Mouse (Mus musculus) B cell, adult 2 months (primary cell): Measurements from ENCODE around the gene 1190005I06Rik.
A peak's percentile ranks its signal among the peaks of the same experiment; 100 is the strongest.

Source experiments
- DNase-seq, 2 experiments: peaks; one replicate each; pipeline ENCODE4 v3.0.0; 2022

The 1190005I06Rik gene

DNA sequence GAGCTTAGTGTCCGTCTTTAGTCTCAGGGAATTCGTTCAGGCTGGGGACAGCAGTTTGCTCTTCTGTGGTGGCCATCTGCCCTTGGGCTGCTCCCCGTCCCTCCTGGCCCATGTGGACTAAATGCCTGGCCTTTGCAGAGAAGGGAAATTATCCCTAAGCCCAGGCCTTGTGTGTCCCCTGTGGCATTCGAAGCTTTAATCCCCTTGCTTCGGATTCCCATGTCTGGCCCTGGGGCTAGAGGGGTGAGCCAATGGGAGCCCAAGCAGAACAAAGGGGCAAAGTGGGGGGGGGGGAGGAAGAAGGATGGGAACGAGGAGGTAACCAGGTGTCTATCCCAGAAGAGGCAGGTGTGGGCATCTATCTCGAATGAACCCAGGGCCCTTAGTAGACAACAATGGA, at the start of gene 1190005I06Rik:
TSS of gene 1190005I06Rik (minus strand) at position 101 of the 400 bp plus-strand sequence.
- no peak for DNase-seq

DNA sequence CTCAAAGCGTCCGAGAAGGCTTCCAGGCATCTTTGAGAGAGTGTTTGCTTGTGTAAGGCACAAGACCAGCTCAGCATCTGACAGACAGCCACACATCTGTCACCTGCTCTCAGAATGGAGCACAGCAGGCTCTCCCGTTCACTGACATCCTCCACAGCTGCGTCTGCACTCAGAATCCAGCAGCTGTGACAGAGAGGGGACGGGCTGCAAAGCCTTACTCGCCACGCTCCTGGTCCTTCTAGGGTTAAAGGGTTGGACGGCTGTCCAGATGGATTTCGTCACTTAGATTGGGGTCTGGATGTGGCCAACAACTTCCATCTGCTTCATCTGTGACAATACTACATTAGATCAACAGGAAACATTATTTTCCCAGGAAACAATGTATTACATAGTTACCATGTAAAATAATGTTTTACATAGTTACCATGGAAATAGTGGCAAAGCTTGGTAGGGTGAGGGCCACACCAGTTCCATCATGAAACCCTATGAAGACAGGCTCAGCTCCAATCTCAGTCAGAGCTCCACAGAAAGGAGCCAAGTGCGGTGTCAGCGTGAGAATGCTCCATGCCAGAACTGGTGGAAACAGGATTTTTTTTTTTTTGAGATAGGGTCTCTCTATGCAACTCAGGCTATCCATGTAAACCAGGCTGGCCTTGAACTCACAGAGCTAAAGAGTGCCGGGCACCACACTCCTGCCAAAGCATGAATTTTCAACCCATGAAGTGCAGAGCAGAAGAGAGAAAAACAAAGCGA, 49.1 kb upstream of the 1190005I06Rik start:
- no peak for DNase-seq

DNA sequence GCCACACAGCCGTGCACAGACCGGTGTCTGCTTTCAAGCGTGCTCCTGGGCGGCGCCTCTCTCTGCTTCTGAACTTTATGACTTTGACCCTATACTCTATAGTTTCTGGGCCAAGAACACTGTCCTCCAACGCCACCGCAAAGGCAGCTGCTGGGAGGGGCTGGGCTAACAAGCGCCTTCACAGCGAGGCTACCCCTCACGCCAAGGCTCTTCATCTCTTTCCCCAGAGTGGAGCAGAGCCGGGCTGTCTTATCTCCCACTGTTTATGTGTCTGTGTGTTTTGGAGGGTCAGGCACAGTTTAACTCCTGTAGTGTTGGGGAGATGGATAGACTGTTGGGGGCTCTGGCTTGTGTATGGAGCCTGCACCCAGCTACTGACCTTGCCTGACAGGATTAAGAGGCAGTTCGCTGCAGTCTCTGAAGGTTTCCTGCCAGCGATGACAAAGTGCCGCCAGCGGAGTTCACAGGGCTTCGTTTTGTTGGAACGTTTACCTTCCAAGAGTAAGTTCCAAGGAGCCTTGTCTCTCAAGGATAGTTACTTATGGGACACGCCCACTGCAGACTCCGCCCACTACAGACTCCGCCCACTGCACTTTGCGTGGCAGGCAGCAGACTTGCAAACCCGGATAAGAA, 46.5 kb upstream of the 1190005I06Rik start:
- peak; percentile 51 to 57 for DNase-seq

DNA sequence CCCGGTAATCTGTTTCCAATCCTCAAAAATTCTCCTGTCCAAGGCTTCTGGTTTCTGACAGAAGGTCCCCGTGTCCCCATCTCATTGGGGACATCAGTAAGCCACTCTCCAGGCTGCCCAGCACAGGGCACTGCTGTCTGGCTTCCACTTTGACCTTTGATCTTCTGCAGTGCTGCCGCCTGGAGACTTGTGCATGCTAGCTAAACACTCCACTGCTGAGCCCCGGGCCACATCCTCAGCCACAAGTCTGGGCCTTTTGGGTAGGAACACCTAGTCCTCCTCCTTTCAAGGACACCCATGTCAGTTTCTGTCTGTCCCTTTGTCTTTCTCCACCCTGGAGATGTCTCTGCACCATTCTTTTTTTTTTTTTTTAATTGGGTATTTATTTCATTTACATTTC, 45.5 kb upstream of the 1190005I06Rik start:
- DNase-seq = no peak

DNA sequence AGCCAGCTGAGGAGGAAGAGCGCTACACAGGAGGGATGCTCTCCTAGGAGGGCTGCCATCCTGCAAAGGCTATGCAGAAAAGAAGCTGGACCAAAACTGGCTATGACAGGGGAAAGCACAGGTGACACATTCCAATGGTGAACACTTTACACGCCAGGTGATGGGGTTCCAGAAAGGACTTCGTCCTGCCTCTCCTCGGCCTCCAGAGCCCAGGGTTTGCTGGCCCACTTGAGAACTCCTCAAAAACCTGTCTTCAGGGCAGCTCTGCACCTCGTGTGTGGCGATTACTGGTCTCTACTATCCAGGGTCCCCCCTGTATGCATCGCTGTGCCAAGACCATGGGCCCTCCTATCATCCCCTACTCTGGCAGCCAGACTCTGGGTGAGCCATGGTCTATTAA, 41.1 kb upstream of the 1190005I06Rik start:
- DNase-seq = no peak

DNA sequence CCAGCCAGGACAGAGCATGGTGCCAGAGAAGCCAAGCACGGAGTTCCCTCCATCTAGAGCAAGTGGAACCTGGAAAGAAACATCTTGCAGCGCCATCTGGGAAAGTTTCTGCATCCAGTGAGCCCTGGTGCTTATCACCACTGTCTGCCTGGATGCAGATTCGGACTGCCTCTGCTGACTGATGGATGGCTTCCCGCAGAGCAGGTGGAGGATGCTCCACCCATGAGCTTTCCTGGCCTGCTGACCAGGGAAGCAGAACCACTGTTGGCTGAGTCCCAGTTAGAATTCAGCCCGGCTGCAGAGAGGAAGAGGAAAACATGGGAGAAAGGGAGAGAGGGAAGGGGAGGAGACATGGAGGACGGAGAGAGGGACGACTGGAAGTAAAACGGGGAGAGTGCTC, 40.4 kb upstream of the 1190005I06Rik start:
- no peak for DNase-seq

DNA sequence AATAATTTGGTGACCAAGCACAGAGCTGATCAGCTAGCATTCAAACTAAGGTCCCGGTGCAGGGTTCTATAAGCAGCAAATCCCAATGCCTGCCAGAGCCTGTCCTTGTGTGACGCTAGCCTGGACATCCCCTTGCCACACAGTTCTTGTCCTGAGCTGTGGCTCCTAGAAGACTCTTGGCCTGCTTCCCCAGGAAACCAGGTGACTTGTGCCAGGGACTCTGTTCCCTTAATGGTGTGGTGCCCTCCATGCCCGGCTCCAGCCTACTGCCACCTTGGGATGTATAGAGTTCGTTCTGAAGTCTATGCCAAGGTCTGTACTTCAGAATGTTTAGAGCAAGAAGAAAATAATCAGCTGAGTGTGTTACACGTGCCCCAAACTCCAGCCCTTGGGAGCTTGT, 39.1 kb upstream of the 1190005I06Rik start:
- DNase-seq = no peak

DNA sequence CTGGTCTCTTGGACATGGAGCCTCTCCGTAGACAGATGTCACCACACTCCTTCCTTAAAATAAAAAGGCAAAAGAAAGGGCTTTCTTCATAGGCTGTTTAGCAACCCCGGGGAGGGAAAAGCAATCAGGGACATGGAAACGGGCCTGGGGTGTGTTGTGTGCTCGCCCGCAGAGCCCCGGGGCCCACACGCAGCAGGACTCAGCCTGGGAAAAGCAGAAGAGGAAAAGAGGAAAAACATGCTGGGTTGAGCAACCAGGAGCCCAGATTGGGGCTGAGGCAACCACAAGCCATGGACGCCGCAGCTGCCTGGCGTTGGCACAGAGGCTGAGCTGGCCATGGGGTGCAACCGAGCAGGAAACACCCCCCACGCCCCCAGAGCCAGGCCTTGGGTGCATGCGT, 38.6 kb upstream of the 1190005I06Rik start:
- DNase-seq = peak in 1 of 2 experiments; percentile 34

DNA sequence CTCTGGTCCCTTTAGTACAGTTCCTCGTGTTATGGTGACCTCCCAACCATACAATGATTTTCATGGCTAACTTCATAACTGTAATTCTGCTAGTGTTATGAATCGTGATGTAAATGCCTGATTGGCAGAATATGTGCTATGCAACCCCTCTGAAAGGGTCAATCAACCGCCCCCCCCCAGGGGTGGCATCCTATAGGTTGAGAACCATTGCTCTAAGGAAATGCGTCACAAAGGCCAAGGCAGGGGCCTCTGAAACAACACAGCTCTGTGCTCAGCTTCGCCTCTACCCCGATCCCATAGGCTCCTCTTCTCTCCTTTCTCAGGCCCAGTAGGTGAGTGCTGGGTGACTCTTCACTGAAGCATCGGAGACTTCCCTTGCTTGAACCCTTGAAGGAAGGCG, 38.2 kb upstream of the 1190005I06Rik start:
- no peak for DNase-seq

DNA sequence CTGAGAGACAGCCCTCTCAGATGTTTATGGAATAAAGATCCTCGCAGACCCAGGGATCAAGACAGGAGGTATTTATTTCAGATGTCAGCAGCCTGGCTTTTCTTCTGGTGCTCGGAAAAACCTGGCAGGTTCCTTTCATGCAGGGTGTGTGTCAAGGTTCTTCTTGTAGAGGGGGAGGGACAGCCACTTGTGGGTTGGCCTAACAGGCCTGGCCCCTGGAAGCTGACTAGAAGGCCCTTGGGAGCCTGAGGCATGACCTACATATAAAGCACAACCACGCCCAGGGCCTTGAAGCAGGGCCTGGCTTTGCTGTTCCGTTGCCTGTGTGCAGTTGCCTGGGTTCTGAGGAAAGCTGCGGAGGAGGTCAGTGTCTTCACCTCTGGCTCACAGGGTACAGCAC, 37.7 kb upstream of the 1190005I06Rik start:
- DNase-seq = no peak

DNA sequence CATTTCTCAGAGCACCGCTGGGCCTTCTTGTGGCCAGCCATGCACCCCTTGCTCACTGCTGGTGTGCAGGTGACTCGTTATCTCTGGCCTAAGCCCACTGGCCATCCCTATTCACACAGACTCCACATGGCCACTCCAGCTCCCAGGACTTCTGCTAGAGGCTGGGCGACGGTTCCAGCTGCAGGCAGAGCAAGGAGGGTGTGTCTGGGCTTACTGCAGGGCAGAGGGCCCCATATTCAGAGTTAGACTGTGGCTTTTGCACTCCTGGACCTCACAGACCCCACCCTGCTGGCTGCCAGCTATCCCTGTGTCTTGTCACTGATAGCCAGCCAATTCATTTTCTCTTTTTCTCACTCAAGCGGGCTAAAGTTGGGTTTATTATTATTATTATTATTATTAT, 36.6 kb upstream of the 1190005I06Rik start:
- no peak for DNase-seq

DNA sequence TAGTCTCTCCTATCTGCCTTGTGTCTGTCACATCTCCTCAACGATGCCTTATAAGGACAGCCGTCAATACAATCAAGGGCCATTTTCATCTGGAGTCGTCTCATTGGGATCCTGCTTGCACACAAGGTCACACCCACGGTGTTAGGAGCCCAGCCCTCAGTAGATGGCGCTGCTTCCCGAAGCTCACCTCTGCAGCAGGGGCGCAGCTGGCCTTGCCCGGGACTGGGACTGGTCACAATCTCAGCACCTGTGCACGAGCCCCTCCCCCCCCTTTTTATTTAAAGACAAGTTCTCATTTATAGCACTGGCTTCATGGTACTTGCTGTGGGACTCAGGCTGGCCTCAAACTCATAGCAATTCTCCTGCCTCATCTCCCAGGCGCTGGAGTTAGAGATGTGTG, 36.2 kb upstream of the 1190005I06Rik start:
- DNase-seq = peak; percentile 87 to 88

DNA sequence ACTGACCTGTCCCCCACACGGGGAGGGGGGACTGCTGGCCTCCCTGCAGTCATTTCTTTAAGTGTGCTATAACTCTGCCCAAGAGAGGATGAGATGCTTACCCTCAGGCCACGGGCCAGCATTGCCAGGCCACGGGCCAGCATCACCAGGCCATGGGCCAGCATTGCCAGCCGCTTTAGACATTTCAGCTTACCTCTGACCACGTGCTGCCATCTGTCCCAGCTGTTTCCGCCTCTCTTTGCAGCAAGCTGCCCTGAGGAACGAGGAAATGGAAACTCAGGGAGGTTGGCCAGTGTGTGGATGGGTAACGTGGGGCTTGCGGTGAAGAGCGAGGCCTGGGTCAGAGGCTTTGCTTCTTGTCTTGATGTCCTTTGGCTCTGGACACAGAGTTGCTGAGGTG, 33.7 kb upstream of the 1190005I06Rik start:
- DNase-seq = no peak

DNA sequence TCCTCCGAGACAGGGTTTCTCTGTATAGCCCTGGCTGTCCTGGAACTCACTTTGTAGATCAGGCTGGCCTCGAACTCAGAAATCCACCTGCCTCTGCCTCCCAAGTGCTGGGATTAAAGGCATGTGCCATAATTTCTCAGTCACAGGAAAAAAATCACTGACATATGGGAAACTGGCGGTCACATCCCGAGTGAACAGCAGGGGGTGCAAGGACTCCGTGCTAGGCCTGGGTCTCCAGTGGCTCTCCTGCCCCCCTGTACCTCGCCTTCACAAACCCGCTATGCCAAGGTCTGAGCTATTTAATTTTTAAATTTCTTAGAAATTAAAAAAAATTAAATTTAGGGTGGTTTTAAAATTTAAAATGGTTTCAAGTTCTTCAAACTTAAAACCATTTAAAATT, 33.0 kb upstream of the 1190005I06Rik start:
- peak; percentile 77 for DNase-seq

DNA sequence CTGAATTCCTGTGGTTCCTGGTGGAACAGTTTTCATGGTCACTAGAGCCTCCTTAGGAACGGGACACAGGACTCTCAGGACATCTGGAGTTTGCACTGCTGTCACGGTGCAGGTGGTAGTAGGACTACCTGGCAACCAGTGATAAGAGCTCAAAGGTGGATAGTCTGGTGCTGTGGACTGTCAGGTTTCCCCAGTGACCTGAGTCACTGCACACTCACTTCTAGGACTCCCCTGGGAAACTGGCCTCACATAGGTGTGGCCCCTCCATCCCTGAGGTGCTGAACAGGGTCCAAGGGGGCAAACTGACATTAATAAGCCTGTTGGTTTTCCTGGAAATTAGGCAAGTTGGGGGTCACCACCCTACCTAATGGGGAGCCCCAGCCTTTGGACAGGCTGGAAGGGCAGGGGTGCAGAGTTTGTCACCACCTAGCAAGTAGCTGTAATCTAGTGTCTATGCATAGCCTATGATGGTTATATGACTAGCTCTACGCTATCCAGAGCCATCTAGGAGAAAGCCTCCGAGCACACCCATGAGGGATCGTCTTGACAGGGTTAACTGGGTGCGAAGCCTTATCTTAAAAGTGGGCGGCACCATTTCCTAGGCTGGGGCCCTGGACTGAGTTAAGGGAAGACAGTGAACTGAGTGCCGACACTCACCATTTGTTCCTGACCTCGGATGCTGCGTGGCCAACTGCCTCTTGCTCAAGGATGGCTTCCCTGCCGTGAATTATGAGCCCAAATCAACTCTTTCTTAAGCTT, 32.4 kb upstream of the 1190005I06Rik start:
- no peak for DNase-seq

DNA sequence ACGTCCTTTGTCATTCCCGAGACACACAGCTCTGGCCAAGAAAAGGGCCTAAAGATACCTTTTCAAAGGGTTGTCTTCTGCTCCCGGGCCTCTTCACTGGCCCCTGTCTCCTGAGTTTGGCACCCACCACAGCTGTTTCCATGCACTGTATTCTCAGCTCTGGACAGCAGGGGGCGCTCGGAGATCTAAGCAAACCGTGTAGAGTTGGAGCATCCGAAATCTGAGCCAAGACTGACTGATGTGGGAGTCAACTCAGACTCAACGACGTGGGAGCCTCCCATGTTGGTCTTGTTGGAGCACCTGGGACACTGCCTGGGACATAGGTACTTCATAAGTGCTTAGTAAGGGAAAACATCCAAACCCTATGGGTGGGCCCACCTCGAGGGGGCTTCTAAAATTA, 31.0 kb upstream of the 1190005I06Rik start:
- peak; percentile 92 to 93 for DNase-seq

DNA sequence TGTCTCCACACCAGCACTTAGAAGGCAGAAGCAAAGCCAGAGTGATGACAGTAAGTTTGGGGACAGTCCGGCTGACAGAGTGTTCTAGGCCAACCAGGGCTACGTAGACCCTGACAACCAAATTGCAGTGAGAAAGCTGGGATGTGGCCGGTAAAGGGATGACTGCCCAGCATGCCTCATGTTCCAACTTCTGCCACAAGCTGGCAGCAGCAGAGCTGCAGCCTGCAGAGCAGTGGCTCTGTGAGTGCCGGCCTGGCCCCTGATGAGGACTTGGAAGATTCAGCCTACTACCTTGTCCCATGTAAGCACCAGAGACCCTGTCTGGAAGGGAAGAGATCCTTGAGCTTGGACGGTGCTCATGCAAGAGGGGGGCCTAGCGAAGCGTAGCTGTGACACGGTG, 28.3 kb upstream of the 1190005I06Rik start:
- no peak for DNase-seq

DNA sequence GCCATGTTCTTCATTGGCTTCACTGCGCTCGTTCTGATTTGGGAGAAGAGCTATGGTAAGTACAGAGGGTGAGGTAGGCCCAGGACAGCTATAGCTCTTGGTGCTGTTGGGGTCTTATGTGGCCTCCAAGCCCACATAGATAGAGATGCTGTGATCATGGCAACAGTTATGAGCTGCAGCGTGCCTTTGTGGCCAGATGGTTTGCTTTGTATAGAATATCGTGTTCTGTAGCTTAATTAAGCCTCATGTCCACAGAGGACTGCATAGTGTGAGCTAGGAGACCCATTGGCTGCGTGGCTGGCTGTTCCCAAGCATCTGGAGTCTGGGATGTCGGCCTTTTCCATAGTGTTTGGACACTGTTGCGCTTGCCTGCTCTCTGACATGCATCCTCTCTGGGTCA, 25.9 kb upstream of the 1190005I06Rik start:
- DNase-seq = no peak

DNA sequence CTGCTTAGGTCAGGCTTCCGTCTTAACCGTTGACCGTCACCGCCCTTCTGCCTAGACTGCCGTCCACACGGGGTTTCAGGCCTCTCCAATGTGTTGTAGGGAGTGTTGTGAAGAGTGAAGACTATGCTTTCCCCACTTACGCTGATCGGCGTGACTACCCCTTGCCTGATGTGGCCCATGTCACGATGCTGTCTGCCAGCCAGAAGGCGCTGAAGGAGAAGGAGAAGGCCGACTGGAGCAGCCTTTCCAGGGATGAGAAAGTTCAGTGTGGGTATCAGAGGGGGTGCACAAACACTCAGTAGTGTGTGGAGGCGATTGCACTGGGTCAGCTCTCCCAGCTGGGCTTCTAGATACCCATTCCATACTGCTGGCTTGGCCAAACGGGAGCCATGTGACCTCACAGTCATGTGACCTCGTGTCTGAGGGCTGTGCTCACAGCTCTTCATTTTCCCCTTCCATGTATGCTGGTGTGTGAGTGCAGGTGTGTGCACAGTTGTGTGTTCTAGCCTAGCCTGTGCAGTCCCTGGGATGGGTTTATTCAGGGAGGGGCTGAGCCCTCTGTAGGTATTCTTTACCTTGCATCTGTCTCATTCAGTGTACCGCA, 25.3 kb upstream of the 1190005I06Rik start:
- no peak for DNase-seq

DNA sequence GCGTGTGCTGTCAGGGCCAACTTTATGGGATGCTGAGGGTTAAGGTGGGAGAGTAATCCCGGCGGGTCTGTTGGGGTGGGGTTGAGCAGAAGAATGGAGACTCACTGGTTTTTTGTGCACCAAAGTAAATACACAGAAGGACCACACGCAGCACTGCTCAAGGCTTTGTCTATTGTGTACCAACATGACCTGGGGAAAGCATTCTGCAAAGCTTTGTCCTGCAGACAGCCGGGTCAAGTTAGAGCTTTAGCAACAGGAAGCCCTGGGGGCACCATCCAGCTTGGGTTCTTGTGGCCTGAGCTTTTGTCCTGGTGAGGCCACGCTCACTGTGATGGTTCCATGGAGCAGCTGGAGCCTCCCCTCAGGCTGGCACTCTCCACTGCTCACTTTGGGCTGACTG, 24.3 kb upstream of the 1190005I06Rik start:
- DNase-seq = no peak

DNA sequence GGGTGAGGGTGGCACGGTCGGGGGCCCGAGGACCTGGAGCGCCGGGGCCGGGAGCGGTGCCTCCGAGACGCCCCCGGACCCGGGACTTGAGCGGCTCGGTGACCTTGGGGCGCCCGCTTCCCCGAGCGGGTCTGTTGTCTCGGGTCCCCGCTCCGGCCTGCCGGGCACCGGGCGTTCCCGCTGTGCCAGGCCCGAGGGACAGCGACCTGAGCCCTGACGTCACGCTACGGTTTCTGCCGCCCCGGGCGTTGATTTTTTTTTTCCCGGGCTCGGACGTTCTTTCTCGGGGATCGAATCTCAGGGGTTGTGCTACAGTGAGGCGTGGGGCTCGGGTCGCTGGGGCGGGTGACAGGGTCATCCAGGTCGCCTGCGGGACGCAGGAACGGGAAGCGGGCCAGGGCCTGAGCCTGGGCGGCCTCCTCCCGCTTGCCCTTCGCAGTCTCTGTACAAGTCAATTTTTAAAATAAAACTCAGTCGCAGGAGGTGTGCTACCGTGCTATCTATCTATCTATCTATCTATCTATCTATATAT, 21.0 kb upstream of the 1190005I06Rik start, which contains the start of gene Emc8:
TSS of gene Emc8 (minus strand) at position 200 of the 532 bp plus-strand sequence.
- no peak for DNase-seq

DNA sequence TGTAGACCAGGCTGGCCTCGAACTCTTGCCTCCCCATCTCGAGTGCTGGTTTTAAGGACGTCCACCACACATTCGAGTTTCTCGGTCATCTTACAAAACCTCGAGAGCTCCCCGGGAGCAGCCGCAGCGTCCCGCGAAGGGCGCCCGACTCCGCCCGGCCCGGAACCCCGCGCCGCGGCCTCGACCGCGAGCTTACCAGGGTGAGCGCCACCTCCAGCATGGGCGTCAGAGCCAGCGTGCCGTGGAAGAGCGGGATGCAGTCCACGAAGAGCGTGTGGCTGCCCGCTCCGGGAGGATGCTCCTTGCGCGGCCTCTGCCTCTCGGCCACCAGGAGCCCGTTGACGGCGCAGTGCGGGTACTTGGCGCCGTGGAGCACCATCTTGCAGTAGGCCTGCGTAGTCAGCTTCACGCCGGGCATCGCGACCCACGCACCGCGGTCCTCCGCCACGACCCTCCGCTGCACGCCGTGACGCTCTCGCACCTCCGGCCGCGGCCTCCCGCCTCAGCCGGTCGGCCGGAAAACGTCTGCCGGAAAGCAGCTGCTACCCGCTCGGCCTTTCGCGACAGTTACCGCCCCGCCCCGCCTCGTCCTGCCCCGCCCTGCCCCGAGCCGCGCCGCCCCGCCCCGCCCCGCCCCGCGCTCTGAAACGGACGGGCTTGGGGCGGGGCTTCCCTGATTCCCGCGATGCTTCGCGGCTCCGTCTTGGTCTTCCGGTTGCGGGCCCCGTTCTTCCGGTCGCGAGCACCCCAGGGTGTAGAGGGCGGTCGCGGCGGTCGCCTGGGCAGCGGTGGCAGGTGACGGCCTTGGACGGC, 20.3 kb upstream of the 1190005I06Rik start, which contains the start of the genes Gm27021 and Cox4i1:
TSS of gene Gm27021 (minus strand) at position 519 of the 813 bp plus-strand sequence.
TSS of gene Cox4i1 (plus strand) at position 662 of the 813 bp plus-strand sequence.
- DNase-seq = peak; percentile 91 to 92
